Mouse (Mus musculus) erythroblast, embryonic 14.5 days (primary cell): ENCODE measurements around the gene Npas1.

ENCODE experiments used
- GATA1 ChIP-seq: IDR thresholded peaks from 2 replicates; pipeline ENCODE4 v1.6.1; 2012; ENCODE audit warnings: low read length, inconsistent platforms, mixed read lengths
- TAL1 ChIP-seq: IDR thresholded peaks from 3 replicates; pipeline ENCODE4 v1.6.1; 2012; ENCODE audit warnings: low read length, inconsistent platforms, mixed read lengths

- TF ChIP-seq TAL1 (no peak), GATA1 (no peak)
Observed at GRCm38 (mm10) chr7:16461151-16461550, 16.4 kb downstream of the Npas1 start.
